Mouse (Mus musculus): Measurements from ENCODE around the gene Zbtb18.

GRCm38 (mm10) chr1:177444483-177444810 is 2.3 kb downstream of the Zbtb18 start:
- TF ChIP-seq CTCF (IDR thresholded peaks at IDR 0.05) (no peak), POLR2A (IDR thresholded peaks at IDR 0.05; ENCODE audit: insufficient read depth, low read depth, low read length) (no peak), EP300 (IDR thresholded peaks at IDR 0.05; ENCODE audit: insufficient read depth, low read depth, low read length) (no peak)
